Mouse (Mus musculus): Measurements from ENCODE around the gene Ryr3. TPM values are rescaled to one million over a fixed set of nuclear protein-coding genes. Genes with fewer than 3 reads are reported as not detected.

Gene Ryr3
- total RNA-seq, 2 experiments from 2014 or later: 59.5 to 80.0 TPM

DNA sequence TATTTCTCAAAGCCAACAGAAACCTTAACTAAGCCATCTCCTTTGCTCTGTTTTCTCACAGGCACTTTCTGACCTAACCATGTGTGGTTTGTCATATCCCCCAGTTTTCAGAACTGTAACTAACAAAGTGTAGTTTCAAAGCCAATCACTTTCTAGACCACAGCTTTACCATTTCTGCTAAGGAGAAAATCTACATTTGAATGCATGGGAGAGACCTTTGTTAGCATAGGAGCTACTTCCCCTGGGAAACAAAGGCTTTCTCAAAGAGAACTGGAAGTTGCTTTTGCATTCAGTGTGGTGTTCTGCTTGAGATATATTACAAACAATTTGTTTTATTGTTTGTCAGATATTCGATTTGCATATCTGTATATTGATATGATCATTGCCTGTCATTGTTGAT, 285.1 kb downstream of the Ryr3 start:
- no peak for DNase-seq (ENCODE audit: low spot score in 2 of 2)

DNA sequence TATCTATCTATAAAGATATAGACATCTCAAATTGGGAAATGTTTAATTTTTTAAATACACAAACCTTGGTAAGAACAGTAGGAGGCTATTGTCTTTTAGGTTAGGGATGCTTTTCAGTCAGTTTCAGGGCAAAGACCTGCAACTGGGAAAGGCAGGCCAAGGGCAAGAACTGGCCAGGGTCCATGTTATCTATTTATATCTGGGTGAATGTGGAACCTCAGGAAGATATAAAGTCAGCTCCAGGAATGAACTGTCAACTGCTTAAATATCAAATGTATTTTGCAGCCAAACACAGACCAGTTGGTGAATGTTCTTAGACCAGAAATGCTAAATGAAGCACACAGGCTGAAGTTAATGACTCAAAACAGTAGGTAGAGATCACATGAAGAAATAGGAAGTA, 303.1 kb downstream of the Ryr3 start:
- no peak for DNase-seq (ENCODE audit: low spot score in 2 of 2)

DNA sequence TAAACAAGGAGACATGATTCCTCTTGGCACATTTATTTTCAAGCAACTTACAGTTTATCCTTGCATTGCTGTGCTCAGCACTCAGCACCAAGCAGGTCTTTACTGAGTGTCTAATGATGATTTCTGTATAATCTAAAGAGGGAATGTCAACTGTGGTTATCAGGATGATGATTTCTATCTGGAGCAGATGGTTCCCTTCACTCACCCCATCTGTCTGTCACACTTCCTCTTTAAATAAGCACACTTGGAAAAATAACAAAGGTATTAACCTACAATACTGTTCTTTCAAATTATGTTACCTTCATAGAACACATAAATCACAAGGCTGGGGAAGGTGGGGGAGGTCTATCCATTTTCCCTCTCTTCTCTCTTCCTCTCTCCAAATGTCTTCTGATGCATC, 304.3 kb downstream of the Ryr3 start:
- DNase-seq (ENCODE audit: low spot score in 2 of 2): peak in 1 of 2 experiments; percentile 46

DNA sequence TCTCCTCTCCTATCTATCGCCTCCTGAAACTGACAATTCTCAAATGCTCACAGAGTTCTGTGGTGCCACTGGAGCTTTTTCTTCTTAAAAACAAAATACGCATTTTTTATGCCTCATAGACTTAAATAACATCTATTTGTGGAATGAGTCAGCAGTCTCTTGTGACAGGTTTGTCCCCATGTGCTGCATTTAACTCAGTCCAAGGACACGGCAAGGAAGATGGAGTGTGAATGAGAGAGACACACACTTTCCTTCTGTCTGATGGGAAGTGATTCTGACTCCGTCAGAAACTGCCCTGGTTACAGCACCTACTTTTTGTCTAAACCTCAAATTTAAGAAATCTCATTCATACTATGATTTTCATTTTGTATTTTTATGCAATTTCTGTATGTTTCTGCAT, 306.3 kb downstream of the Ryr3 start:
- DNase-seq (ENCODE audit: low spot score in 2 of 2): peak in 1 of 2 experiments; percentile 21

DNA sequence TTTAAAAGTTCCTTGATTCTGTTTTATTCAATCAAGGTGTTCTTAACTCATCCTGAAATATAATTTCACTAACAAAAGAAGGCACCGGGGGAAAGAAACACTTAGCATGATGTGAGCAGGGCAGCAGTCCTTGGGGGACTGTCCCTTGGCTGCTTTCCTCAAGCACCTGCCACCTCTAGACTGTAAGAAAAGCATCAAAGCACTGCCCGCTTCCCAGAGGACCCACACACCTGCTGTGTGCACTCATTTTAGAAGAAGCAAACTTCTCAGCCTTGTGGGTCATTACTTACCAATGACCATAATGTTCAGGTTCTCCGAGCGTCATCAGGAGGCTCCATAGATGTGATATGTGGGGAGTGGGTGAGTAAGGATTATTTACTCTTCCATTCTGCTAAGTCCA, 307.8 kb downstream of the Ryr3 start:
- no peak for DNase-seq (ENCODE audit: low spot score in 2 of 2)

DNA sequence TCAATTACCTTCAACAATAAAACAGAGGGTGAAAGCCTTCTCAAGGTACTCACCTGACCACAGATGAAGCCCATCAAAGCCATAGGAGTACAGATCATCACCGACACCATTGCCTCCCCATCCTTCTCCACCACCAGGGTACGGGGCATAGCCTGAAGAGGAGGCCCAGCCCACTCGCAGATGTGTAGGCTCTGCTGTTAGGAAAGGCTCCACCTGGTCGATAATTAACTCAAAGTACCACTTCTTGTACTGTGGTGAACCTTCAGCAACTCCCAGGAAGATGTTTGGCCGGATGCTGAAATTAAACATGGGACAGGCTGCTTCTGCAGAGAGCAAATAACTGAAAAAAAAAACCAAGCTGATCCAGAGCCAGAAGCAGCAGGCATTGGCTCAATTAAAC, 316.1 kb downstream of the Ryr3 start:
- DNase-seq (ENCODE audit: low spot score in 2 of 2): no peak

DNA sequence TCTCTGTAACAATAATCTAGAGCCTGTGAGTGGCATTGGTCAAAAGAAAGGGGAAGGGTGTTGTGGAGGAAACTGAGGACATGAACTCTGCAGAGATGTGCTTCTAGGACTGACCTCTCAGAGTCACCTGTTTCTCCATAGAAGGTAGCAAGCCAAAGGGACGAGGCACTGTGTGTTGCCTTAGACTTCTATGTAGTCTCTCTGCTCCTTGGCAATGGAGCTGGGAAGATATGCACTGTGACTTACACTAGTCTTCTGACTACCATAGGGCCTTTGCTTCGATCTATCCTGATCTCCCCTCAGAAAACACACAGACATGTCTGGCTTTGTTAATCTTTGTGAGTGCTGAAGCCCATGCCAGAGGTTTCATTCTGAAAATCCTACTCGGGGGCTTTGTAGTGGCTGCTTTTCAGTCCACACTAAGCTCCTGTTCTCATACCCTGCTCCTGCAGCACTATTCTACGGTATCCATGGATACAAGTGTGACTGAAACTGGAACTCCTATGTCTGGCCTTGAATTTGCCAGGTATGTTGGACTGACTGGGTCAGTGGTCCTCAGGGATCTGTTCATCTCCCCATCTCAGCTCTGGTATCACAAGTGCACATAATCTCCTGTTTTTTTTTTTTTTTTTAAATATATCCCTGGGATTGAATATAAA, 332.3 kb downstream of the Ryr3 start:
- no peak for DNase-seq (ENCODE audit: low spot score in 2 of 2)

DNA sequence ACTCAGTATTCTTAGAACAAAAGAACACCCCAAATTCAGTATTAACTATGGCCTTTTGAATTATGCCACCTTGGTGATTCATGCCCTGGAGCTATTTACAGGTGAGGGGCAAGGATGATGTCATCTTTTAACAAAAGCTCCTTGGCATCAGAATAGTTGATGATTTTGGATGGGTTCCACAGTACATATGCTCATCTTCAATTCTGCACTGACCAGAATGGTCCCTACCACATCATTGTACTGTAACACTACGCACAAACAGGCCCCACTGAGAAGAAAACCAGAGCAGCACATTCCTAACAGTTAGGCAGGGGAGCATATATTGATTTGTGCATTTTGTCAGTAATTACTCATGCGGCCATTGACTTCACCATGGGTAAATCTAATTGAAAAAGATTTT, 335.1 kb downstream of the Ryr3 start:
- no peak for DNase-seq (ENCODE audit: low spot score in 2 of 2)

DNA sequence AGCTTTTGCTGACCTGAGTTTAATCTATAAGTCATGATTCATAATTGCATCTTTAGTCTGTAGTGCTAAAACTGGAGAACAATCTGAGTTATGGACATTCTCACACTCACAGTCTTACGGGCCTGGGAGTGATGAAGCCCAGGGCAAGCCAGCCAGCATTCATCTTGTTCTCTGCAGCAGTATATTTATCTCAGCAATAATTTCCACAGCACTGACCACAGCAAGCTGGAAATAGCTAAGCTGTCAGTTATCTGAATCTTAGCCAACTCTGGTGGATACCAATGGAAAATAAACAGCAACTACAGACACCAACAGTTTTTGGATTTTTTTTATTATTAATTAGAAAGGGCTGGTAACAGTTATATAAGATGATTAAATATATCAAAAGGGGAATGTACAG, 335.5 kb downstream of the Ryr3 start:
- DNase-seq (ENCODE audit: low spot score in 2 of 2): no peak

DNA sequence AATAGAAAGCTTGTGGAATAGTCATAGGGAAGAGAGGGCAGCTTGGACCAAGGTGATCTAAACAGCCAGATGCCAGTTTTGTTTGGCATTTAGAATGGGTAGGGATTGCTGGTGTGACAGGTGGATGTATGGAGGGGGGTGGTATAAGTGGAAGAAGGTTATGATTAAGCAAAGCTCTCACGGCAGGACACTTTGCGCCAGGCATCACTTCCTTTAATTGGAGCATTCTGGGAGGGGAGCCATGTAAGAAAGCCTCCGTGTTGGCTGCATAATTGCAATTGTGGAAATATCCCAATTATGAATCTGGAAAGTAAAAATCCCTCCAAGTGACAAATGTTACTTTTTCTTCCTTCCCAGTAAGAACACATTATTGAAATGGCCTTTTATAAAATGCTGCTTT, 339.5 kb downstream of the Ryr3 start:
- peak in 1 of 2 experiments; percentile 22 for DNase-seq (ENCODE audit: low spot score in 2 of 2)

DNA sequence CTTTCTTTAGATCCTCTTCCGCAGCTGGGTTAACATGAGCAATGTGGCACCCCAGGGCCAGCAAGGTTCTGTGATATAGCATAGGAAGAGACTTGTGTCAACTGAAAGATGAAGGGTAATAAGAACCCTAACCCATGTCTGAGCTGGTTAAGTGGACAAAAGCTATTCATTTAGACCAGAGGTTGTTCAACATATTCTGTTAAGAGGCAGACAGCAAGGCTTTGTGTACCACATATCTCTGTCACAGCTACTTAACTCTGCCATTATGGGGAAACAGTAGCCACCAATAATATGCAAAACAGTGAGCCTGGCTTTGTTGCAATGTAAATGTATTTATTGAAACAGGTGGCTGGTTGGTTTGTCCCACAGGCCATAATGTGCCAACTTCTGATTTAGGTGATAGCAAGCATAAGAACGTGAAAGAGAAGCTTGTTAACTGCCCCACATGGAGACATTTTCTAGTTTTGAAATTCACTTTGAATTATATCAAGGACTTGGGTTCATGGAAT, 350.8 kb downstream of the Ryr3 start:
- DNase-seq (ENCODE audit: low spot score in 2 of 2): no peak

DNA sequence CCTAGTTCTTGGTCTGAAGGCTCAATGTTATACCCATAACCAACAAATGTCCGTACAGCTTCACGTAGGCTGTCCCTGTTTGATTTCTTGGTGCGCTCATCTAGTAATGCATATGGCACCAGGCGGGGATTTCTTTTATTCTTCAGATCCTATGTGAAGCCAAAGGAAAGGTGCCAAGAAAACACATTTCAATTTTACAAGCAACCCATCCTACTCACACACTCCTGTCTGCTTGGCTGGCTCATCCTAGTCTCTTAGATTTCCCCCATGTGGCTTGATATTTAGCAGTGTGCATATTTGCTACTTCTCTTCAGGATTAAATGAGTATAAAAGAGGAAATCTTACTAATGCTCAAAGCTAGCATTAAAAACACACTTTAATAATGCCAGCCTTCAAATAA, 355.1 kb downstream of the Ryr3 start:
- peak in 1 of 2 experiments; percentile 42 for DNase-seq (ENCODE audit: low spot score in 2 of 2)

DNA sequence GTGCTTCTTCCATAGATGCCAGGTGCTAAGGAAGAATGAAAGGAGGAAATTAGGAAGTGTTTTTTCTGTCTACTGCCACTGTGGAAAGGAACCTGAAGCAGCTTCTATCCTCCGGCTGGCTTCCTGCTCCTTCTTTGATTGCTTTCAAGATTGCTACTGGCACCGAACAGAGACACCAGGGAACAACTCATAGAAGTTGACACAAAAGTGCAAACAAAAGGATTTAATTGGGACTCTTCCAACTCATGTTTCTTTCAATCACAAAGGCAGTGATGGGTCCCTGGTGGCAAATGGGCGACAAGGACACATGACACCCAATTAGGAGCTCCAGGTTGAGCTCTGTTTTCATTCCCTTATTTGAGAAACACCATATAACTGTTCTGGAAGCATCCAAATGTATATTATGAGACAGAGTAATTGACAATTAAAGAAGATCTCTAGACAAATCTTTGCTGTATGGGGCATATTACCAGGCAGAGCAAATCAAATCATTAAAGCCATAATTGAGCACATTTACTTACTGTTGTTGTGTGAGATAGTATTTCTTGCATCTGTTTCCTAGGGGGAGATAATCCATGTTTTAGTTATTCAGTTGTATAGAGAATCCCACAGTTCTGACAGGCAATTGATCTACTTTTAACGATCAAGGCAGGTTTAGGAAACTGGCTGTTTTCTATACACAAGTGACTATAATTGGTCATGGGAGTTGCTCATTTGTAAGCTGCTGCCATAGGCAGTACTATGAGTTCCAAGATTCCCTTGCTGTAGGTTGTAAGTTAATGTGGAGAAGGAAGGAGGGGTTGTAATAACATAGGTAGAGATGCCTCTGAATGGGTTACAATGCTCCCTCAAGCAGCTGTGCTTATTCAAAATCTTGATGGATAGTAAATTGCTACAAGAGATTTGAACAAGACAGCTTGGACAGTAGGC, 371.0 kb downstream of the Ryr3 start:
- DNase-seq (ENCODE audit: low spot score in 2 of 2): no peak

DNA sequence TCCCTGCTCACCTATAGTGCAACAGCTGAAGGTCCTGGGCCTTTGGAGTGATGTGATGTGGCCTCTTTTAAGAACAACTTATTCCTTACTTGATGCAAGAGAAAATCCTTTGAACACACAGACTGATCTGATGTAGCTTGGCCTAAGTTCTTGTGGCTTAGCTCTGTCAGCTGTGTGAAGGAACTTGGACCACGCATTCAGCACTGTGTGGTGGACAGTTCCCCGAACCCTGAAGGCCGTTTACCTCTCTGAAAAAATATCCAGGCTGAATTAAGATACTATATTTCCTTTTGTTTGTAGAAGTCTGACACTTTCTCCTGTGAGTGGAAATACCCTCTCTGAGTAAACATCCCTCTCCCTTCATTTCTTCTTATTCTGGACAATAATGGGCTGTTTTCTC, 374.0 kb downstream of the Ryr3 start:
- no peak for DNase-seq (ENCODE audit: low spot score in 2 of 2)

DNA sequence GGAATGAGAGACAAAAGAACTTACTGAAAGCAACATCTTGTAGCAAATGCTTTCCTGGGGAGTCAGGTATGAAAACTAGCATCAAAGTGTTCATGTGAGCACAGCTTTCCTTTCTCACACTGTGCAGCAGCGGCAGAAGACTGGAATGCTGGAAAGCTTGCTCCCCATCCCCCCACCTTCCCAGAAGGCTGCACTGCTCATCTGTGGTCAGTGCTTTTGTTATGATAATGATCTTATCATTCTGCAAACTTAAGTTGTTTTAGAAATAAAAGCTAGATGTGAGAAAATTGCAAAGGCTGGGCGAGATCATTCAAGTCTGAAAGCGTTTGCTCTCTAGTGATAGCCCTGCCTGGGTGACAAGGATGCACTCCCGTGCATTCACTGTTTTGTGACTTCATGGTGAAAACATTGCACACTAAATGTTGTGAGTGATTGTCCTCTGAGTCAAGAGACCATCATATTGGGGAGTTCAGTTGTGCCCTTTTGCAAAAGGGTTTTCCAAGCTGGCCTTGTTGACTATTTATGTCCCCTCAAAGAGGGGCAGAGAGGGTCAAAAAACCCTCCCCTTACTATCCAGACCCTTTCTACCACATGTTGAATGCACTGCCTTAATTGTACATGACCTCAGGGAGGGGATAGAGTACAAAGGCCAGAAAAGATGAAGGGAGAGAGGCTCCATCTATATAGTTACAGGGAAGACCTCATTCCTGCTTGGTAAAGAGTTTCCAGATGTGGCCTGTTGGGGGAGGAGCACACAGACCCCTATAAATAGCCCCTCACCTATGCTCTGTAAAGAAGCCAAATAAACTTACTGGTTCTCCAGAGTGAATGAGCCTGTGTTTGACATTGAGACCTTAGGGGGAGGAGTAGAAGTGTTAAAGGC, 385.2 kb downstream of the Ryr3 start:
- DNase-seq (ENCODE audit: low spot score in 2 of 2): no peak

DNA sequence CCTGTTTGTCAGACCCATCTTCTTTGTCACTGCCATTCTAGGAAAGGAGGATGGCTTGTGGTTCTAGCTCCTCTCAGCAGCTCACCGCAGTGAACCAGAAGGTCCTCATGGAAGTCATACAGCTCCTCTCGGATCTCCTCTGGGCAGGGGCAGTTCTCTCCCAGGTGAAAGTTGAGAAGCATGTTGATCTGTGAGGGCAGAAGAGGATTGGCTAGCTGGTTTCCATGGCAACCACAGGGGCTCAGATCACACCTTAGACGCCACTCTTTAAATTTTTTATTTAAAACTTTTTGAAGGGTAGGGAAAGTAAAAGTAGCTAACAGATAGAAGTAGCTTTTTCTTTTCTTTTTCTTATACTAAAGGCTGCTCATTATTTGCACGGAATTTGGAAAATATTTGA, 390.3 kb downstream of the Ryr3 start:
- DNase-seq (ENCODE audit: low spot score in 2 of 2): no peak

DNA sequence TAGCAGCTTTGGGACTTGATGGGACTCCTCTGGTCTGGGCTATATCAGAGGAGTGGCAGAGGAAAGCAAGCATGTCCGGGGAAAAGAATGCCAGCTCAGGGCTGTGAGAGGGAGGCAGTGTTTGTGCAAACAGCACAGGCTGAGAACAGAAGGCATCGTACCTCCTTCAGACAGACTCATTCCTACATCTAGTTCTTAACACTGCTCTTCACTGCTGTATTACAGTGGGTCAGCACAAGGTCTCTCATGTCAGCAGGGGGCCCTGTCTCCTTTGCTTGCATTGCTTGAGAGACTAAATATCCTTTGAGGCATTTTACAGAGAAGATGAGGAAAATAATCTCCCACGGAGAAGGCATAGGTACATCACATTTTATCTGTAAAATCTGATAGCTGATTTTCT, 394.2 kb downstream of the Ryr3 start:
- DNase-seq (ENCODE audit: low spot score in 2 of 2): peak; percentile 16 to 22

DNA sequence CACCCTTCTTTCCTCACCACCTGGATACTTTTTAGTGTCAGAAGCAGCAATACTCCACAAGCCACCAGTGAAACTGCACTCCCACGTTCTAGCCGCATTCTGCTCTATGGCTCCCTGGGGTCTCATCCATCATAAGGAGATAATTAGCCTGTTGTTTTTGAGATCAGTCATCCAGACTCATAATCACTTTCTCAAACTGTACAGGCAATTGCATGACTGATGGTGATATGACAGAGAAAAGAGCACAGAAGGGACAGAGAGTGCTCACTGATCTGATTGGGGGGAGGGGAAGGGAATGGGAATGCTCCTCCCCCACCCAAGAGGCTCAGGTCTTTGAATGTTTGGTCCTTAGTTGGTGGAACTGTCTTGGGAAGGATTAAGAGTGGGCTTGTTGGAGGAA, 397.8 kb downstream of the Ryr3 start:
- DNase-seq (ENCODE audit: low spot score in 2 of 2): no peak

DNA sequence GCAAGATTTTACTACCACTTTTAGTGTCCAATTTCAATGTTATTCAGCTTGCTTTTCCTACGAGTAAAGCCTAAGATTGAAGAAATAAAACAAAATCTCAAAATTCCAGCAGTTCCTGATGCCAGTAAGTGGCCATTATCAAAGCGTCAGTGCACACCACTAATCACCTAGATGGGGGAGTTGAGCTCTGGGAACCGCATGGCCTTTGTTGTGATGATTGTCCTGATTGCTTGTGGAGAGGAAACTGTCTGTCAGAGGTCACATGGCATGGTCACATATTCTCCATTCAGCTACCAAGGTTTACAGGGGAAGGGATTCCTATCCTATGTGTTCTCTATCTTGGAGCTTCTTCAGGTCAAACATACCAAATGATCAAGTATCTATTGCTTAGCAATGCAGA, 399.9 kb downstream of the Ryr3 start:
- no peak for DNase-seq (ENCODE audit: low spot score in 2 of 2)

DNA sequence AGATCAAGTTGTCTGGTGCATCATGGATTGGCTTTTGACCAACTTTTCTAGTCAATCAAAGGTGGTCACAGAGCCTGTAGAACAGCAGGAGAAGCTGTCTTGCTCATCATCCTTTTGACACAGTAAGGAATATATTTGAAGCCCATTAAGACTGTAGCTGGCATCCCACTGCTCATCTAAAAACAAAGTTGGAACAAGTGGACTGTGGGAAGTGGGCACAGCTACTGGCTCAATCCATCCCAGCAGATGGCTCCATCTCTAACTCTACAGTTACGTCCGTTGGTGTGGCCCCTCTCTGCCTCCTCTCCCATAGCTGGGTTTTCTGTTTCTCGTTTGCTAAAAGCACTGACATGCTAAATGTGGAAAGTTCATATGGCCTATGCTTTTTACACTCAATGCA, 400.9 kb downstream of the Ryr3 start:
- peak in 1 of 2 experiments; percentile 15 for DNase-seq (ENCODE audit: low spot score in 2 of 2)

DNA sequence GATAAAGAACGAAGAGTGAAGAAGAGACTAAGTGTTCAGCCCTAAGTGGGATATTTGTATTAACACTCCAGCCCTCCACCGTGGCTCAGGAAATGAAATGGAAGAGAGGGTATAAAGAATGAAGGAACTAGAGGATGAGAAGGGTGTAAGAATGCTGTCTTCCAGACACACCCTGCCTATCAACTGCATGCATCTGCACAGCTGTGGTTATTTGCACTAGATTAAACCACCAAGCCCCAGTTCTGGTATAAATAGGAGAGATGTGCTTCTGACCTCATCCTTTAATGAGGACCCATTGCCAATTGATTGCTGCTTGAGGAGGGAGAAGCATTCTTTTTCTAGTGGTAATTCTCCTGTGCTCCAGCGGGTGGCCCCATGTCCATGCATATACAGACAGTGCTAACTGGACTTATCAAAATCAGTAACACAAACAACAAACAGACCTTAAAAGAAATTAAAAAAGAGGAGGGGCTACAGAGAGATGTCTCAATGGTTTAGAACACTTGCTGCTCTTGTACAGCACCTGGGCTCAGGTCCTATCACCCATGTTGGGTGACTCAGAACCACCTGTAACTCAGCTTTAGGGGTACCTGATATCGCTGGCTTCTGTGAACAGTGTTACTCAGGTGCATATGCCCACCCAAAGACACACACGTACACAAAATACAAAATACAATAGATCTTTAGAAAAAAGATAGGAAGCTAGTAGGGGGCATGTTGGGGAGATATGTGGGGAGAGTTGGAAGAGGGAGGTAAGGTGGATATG, 404.1 kb downstream of the Ryr3 start:
- no peak for DNase-seq (ENCODE audit: low spot score in 2 of 2)
